Mouse (Mus musculus) midbrain, embryonic 11.5 days (tissue): ENCODE measurements at regions not wholly inside any gene's neighbourhood (a gene's known extent, or its start where the extent isn't known, plus 50 kb on each side); places are given as distances from the start of the nearest gene placed in this dataset.
A peak's percentile ranks its signal among the peaks of the same experiment; 100 is the strongest.

Source experiments
- ATAC-seq: fragments of 200-750 bp; cut with Nextera tagmentation; 2 replicates; pipeline ENCODE4 v1.8.0; 2017; ENCODE audit warnings: moderate TSS enrichment, moderate library complexity; ENCODE audit not compliant: low FRiP score
- DNase-seq: peaks from one replicate; pipeline ENCODE4 v3.0.0; 2015; ENCODE audit warnings: low spot score; ENCODE audit errors: missing footprints
- H3K27ac ChIP-seq: fragments of 300-500 bp; sonication (generic); 2 replicates; pipeline ENCODE4 v1.5.1; 2014; ENCODE audit warnings: low read depth, low read length
- H3K27me3 ChIP-seq: fragments of 300-500 bp; sonication (generic); 2 replicates; pipeline ENCODE4 v1.6.1; 2014; ENCODE audit warnings: mild to moderate bottlenecking, low read length, moderate library complexity, mixed read lengths; ENCODE audit not compliant: control insufficient read depth, insufficient read depth
- H3K36me3 ChIP-seq: fragments of 300-500 bp; sonication (generic); 2 replicates; pipeline ENCODE4 v1.6.1; 2014; ENCODE audit warnings: mild to moderate bottlenecking, low read length, moderate library complexity, mixed read lengths; ENCODE audit not compliant: control insufficient read depth, insufficient read depth
- H3K4me1 ChIP-seq: fragments of 300-500 bp; sonication (generic); 2 replicates; pipeline ENCODE4 v1.6.1; 2014; ENCODE audit warnings: low read length; ENCODE audit not compliant: control insufficient read depth, insufficient read depth
- H3K4me2 ChIP-seq: fragments of 300-500 bp; sonication (generic); 2 replicates; pipeline ENCODE4 v1.6.1; 2014; ENCODE audit warnings: mild to moderate bottlenecking, moderate library complexity
- H3K4me3 ChIP-seq: fragments of 300-500 bp; sonication (generic); 2 replicates; pipeline ENCODE4 v1.5.1; 2014; ENCODE audit warnings: low read depth, low read length
- H3K9ac ChIP-seq: fragments of 300-500 bp; sonication (generic); 2 replicates; pipeline ENCODE4 v1.6.1; 2014; ENCODE audit warnings: low read length
- H3K9me3 ChIP-seq: fragments of 300-500 bp; sonication (generic); 2 replicates; pipeline ENCODE4 v1.6.1; 2016; ENCODE audit warnings: low read length; ENCODE audit not compliant: control insufficient read depth
- WGBS: fragments of 180-500 bp; shearing (Covaris S2); extraction: QIAGEN DNeasy Blood & Tissue Kit; methylation state at CpG from one replicate; pipeline ENCODE4 v1.1.7; 2014; 5-methylcytosine and 5-hydroxymethylcytosine counted together

DNA sequence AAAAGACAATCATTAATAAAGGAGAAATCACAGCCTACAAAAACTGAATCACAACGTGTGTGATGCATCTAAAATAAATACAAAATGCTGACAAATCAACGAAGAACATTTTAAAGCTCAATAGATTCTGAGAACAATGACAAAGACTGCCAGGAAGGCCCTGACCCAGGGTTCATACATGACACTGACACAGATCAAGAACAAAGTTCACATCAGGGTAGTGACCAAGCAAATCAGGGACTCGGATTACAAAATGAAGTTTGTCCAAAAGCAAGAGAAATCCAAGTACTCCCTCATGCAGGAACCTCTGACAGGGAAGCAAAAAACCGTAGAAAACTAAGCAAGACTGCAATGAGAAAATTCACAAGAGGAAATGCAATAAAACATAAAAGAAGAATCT is 94.1 kb upstream of the Spred1 start:
- H3K4me3 ChIP-seq, result no peak overlapping the region
- H3K9me3 ChIP-seq, result peaks cover 3% of the 10 kb centered on the region
- DNase-seq (no peak), ATAC-seq (no peak)
- no peak overlapping the region for H3K9ac ChIP-seq
- no peaks in the 10 kb centered on the region for H3K36me3 ChIP-seq
- no peak overlapping the region for H3K4me2 ChIP-seq
- H3K4me1 ChIP-seq, result no peaks in the 10 kb centered on the region
- H3K27me3 ChIP-seq, result no peaks in the 10 kb centered on the region
- 64% methylated on average over 4 of the region's 4 CpGs for WGBS
- H3K27ac ChIP-seq, result no peak overlapping the region

DNA sequence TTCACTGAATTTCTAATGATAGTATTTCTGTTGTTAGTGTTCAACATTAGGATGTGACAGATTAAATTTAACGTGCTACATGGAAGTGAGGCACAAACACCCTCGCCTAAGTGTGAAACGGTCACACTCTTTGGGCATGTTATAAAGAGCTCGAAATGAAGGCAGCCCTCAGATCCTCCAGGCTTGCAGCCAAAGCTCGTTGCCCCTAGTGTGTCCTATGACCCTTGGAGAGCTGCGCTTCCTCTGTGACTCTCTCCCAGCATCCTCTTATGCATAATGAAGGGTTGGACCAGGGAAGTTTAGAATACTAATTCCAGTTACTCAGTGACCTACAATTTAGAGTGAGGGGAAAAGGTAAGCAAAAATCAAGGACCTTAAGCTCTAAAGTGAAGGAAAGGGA is 92.4 kb upstream of the Spred1 start:
- no peak for ATAC-seq
- Histone ChIP-seq H3K27me3 (no peaks in the 10 kb centered on the region), H3K4me1 (no peaks in the 10 kb centered on the region), H3K4me2 (no peak overlapping the region), H3K27ac (no peak overlapping the region), H3K36me3 (no peaks in the 10 kb centered on the region), H3K4me3 (no peak overlapping the region), H3K9ac (no peak overlapping the region), H3K9me3 (peaks cover 3% of the 10 kb centered on the region)
- no peak for DNase-seq
- 65% methylated on average over 6 of the region's 6 CpGs for WGBS

DNA sequence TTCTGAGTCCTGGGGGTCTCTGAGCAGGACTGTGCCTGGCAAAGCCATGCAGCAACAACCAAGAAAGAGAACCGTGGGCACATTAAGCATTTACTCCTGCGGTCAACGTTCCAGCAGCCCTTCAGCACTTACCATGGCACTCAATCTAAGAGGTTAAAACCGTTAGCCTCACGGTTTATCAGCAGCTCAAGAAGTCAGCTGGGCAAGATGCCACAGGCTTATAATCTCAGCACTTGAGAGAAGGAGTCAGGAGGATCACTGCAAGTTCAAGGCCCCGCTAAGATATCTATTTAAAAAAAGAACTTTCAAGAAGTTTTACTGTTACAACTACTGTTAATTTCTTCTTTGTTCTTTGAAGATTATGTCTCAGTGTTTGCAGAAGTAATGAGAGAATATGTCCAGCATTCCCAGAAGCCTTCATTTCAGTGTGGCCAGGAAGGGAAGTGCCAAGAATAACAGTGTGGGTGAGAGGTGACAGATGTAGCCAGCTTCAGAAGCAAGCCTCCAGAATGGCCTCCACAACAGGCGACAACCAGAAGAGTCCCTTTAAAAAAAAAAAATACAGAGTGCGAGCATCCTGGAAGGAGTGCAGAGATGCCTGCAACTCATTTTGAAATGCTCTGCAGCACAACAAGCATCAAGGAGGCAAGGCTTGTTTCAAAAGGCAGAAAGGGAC is 84.8 kb upstream of the Spred1 start:
- Histone ChIP-seq H3K4me2 (no peak overlapping the region), H3K27ac (no peak overlapping the region), H3K9ac (no peak overlapping the region), H3K9me3 (peaks cover 3% of the 10 kb centered on the region), H3K27me3 (no peaks in the 10 kb centered on the region), H3K4me3 (no peak overlapping the region), H3K36me3 (no peaks in the 10 kb centered on the region), H3K4me1 (peaks cover 5% of the 10 kb centered on the region; the same call in 1 of the 2 replicates)
- DNase-seq, result no peak
- WGBS, result 82% methylated on average over 8 of the region's 8 CpGs
- no peak for ATAC-seq

DNA sequence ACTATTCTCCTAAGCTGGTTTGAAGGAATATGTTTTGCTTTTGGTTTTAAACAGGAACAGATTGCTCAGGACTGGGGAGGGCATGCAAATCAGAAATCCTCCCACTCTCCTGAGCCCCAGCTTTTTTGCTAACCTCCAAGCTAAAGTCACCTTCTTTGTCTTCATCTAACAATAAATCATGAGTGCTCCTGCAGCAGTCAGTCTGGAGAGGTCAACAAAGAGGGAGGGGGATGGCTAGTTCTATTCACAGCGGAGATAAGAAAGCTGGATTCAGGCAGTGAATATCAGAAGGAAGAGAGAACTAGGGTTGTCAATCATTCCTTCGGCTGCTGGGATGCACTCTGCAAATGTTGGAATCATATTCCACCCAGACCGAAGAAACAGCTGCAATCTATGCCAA is 81.0 kb upstream of the Spred1 start:
- peaks cover 5% of the 10 kb centered on the region; the same call in 1 of the 2 replicates for H3K4me1 ChIP-seq
- no peak overlapping the region for H3K9ac ChIP-seq
- H3K27me3 ChIP-seq, result no peaks in the 10 kb centered on the region
- no peak overlapping the region for H3K4me2 ChIP-seq
- WGBS, result 42% methylated on average over 3 of the region's 3 CpGs
- H3K27ac ChIP-seq, result no peak overlapping the region
- no peak for DNase-seq
- no peak overlapping the region for H3K4me3 ChIP-seq
- H3K9me3 ChIP-seq, result no peaks in the 10 kb centered on the region
- peak; percentile 55 for ATAC-seq
- H3K36me3 ChIP-seq, result no peaks in the 10 kb centered on the region

DNA sequence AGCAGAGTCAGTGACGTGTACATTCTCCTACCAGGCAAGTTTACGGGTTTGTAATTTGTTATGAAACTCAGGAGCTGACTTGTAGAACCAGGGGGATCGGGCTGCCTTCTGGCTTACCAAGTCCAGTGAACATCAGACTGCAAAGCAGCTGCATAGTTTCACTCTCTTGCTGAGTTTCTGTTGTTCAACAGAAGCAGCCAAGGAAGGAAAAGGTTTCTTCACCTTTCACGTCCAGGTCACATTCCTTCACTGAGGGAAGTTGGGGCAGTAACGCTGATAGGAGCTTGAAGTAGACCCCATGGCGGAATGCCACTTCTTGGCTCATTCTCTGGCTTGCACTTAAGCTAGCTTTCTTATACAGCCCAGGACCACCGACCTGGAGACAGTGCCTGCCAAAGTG is 77.3 kb upstream of the Spred1 start:
- 80% methylated on average over 7 of the region's 7 CpGs for WGBS
- Histone ChIP-seq H3K4me2 (no peak overlapping the region), H3K36me3 (no peaks in the 10 kb centered on the region), H3K27ac (no peak overlapping the region), H3K27me3 (no peaks in the 10 kb centered on the region), H3K9ac (no peak overlapping the region), H3K9me3 (no peaks in the 10 kb centered on the region), H3K4me3 (no peak overlapping the region), H3K4me1 (peaks cover 5% of the 10 kb centered on the region; the same call in 1 of the 2 replicates)
- DNase-seq (no peak), ATAC-seq (no peak)

DNA sequence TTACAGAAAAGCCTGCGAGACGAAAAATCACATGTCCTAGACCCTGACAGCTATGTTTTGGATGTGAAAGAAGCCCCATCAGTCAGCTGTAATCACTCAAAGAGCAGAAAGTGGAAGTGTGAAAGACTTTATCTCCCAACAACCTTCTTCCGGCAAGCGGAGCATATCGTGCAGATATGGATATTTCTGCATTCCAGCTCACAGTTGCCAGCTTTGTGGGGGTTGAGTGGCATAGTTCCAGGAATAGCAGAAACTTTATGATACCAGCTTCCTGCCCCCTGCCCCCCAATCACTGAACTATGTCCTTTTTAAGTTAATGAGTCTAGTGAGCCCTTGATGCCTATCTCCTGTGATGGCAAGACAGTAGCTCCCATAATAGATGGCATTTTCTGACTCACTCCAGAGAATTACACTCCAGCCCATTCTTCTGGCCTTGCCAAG is 72.9 kb upstream of the Spred1 start:
- no peaks in the 10 kb centered on the region for H3K9me3 ChIP-seq
- H3K9ac ChIP-seq, result no peak overlapping the region
- WGBS, result 91% methylated on average over 5 of the region's 5 CpGs
- H3K27ac ChIP-seq, result no peak overlapping the region
- H3K36me3 ChIP-seq, result no peaks in the 10 kb centered on the region
- H3K4me3 ChIP-seq, result no peak overlapping the region
- ATAC-seq, result no peak
- H3K27me3 ChIP-seq, result no peaks in the 10 kb centered on the region
- no peak overlapping the region for H3K4me2 ChIP-seq
- H3K4me1 ChIP-seq, result no peaks in the 10 kb centered on the region
- no peak for DNase-seq

DNA sequence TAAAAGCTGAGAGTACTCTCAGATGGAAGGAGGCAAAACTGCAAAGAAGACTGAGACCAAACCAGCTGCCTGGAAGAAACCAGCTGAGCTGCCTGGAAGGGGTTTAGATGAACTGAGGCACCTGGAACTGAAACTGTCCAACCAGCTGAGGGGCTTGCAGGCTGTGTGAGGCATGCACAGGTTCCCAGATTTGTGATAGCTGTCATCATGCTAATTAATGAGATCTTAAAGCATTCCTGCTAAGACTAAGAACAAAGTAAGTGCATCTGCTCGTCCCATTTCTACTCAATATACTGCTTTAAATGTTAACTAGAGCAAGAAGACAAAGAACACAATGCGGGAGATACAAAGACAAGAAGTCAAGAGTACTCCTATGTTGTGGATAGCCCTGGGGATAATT is 71.1 kb upstream of the Spred1 start:
- no peak for DNase-seq
- ATAC-seq, result no peak
- no peak overlapping the region for H3K27ac ChIP-seq
- 84% methylated on average over 2 of the region's 2 CpGs for WGBS
- no peak overlapping the region for H3K4me2 ChIP-seq
- no peaks in the 10 kb centered on the region for H3K4me1 ChIP-seq
- no peaks in the 10 kb centered on the region for H3K27me3 ChIP-seq
- H3K36me3 ChIP-seq, result no peaks in the 10 kb centered on the region
- no peaks in the 10 kb centered on the region for H3K9me3 ChIP-seq
- no peak overlapping the region for H3K4me3 ChIP-seq
- no peak overlapping the region for H3K9ac ChIP-seq

DNA sequence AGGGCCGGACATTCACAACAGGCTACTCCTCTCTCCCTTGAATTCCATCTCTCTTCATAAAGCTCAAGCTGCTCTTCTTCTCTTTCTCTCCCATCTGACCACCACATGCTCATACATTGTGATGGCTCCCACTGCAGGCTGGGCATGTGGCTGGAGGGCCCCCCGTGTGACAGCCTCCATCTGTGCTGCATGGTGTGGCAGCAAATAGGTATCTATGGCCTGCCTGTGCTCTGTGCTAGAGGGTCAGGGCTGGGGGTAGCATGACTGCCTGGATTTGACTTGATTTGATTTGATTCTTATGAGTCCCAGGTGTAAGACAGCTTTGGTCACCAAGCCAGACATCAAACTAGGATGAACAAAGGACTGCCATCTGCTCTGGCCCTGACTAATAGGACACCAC is 57.0 kb upstream of the Spred1 start:
- DNase-seq, result no peak
- Histone ChIP-seq H3K27ac (no peak overlapping the region), H3K9me3 (no peaks in the 10 kb centered on the region), H3K27me3 (no peaks in the 10 kb centered on the region), H3K4me3 (no peak overlapping the region), H3K36me3 (no peaks in the 10 kb centered on the region), H3K9ac (no peak overlapping the region), H3K4me2 (no peak overlapping the region), H3K4me1 (no peaks in the 10 kb centered on the region)
- 82% methylated on average over 2 of the region's 2 CpGs for WGBS
- ATAC-seq, result peak; percentile 40; the same call in 1 of the 2 replicates

DNA sequence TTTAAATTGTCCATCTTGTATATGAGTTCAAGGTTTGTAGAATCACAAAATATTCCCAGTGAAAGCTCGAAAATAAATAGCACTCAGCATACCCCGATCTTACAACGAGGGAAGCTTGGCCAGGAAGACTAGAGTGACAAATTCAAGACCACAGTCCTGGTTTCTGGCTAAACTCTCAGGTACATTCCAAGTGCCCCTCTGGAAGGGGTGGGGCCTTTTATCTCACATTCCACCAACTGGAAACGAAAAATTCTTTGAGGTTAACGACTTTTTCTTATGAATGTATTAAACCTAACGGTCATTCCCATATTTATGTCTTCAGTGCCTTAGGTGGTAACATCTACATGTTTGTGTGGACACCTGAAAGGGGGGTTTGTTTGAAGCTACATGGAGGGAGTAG is 50.8 kb upstream of the Spred1 start:
- Histone ChIP-seq H3K27me3 (no peaks in the 10 kb centered on the region), H3K27ac (no peak overlapping the region), H3K4me1 (no peaks in the 10 kb centered on the region), H3K4me2 (no peak overlapping the region), H3K9me3 (no peaks in the 10 kb centered on the region), H3K4me3 (no peak overlapping the region), H3K36me3 (no peaks in the 10 kb centered on the region), H3K9ac (no peak overlapping the region)
- ATAC-seq (no peak), DNase-seq (no peak)
- 81% methylated on average over 6 of the region's 6 CpGs for WGBS
